Mouse (Mus musculus): ENCODE measurements around the gene Il20ra. TPM values are rescaled to one million over a fixed set of nuclear protein-coding genes. Genes with fewer than 3 reads are reported as not detected.
A peak's percentile ranks its signal among the peaks of the same experiment; 100 is the strongest.

Gene Il20ra
- total and polyA plus RNA-seq, 3 experiments: not detected

DNA sequence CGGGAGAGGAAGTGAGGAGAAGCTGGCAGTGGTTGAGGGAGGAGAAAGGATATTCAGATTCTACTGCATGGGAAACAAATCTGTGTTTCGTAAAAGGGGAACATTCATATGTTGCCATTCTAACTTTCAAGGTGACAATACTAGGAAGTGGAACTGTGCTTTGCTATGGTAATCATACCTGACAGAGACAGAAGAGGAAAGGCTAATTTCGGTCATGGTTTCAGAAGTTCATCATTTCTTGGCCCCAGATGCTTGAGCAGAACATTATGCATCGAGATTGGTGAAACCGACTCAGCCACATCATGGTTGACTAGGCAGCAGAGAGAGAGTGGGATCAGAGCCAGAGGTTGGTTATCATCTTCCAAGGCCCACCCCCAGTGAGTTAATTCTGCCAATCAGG lies 43.4 kb upstream of the Il20ra start:
- DNase-seq (ENCODE audit: extremely low read depth): peak; percentile 98
- no peak overlapping the region for H3K9ac ChIP-seq (ENCODE audit: insufficient read depth, low read depth)
- H3K27me3 ChIP-seq (replicated peaks): no peaks in the 10 kb centered on the region
- no peak overlapping the region for H3K4me3 ChIP-seq (replicated peaks in 1 of 3; ENCODE audit: low read depth in 2 of 3, low read length in 2 of 3, poor library complexity in 1 of 3)
- H3K4me1 ChIP-seq (ENCODE audit: control insufficient read depth in 1 of 2, insufficient read depth in 2 of 2): peaks cover 11 to 20% of the 10 kb centered on the region in 2 experiments
- peak overlapping the region; percentile 76; the same call in 1 of the 2 replicates for H3K4me2 ChIP-seq (ENCODE audit: insufficient read depth, low read depth, poor library complexity, severe bottlenecking)
- dilution Hi-C loops (cut with MboI; ENCODE audit: extremely low pct_ligation_motif_present, extremely low pct_unique_long_range_greater_than_20kb, low sequenced_read_pairs) (no loop called here), in situ Hi-C loops (cut with MboI; ENCODE audit: low pct_ligation_motif_present, low pct_unique_long_range_greater_than_20kb, low sequenced_read_pairs) (no loop called here)
- no peak overlapping the region for H3K27ac ChIP-seq (ENCODE audit: insufficient read depth, low read depth)
- TF ChIP-seq HCFC1 (IDR thresholded peaks at IDR 0.05; ENCODE audit: low read depth, low read length): peak; percentile 43; the same call in 1 of the 2 replicates
- no peak for TF ChIP-seq POLR2AphosphoS2 (IDR thresholded peaks at IDR 0.05; ENCODE audit: low read depth, low read length)
- TF ChIP-seq SIN3A (IDR thresholded peaks at IDR 0.05; ENCODE audit: low read length): peak; percentile 89
- TF ChIP-seq ZKSCAN1 (IDR thresholded peaks at IDR 0.05; ENCODE audit: borderline replicate concordance, low read depth, low read length): no peak
- peak; percentile 96 for TF ChIP-seq EP300 (IDR thresholded peaks at IDR 0.05; ENCODE audit: low read length)
- peak; percentile 89 for TF ChIP-seq MAFK (IDR thresholded peaks at IDR 0.05; ENCODE audit: insufficient replicate concordance, low read length)
- peak; percentile 30; the same call in 1 of the 2 replicates for TF ChIP-seq NRF1 (IDR thresholded peaks at IDR 0.05; ENCODE audit: low read depth, low read length)
- TF ChIP-seq BHLHE40 (IDR thresholded peaks at IDR 0.05; ENCODE audit: low read depth, low read length): peak; percentile 87
- TF ChIP-seq MEF2A (IDR thresholded peaks at IDR 0.05; ENCODE audit: borderline replicate concordance, low read depth, low read length): peak; percentile 99
- TF ChIP-seq RCOR1 (conservative IDR thresholded peaks at IDR 0.05; ENCODE audit: low read depth, low read length): peak; percentile 93
- peak; percentile 94 for TF ChIP-seq ETS1 (conservative IDR thresholded peaks at IDR 0.05; ENCODE audit: low read depth, low read length)
- TF ChIP-seq UBTF (IDR thresholded peaks at IDR 0.05; ENCODE audit: low read depth, low read length): no peak
- TF ChIP-seq MYC (IDR thresholded peaks at IDR 0.05; ENCODE audit: low read depth, low read length): peak; percentile 78
- peak; percentile 53 for TF ChIP-seq ZMIZ1 (IDR thresholded peaks at IDR 0.05; ENCODE audit: low read depth, low read length)
- TF ChIP-seq TBP (conservative IDR thresholded peaks at IDR 0.05; ENCODE audit: low read depth, low read length): 0 out of 2 replicates have a peak, but pooled peaks have one; percentile 31
- TF ChIP-seq JUN (IDR thresholded peaks at IDR 0.05; ENCODE audit: insufficient read depth, low read depth, low read length): peak; percentile 88
- peak; percentile 86 for TF ChIP-seq CHD2 (IDR thresholded peaks at IDR 0.05; ENCODE audit: low read length)
- peak; percentile 87 for TF ChIP-seq JUND (conservative IDR thresholded peaks at IDR 0.05; ENCODE audit: low read depth, low read length)
- no peak for TF ChIP-seq KAT2A (IDR thresholded peaks at IDR 0.05; ENCODE audit: insufficient replicate concordance, low read length)
- TF ChIP-seq MAX (IDR thresholded peaks at IDR 0.05; ENCODE audit: low read length): no peak; the same call in none of the 2 replicates
- no peak for TF ChIP-seq E2F4 (IDR thresholded peaks at IDR 0.05; ENCODE audit: insufficient replicate concordance, low read depth, low read length)
- peak; percentile 50; the same call in 1 of the 2 replicates for TF ChIP-seq MAZ (IDR thresholded peaks at IDR 0.05; ENCODE audit: low read depth, low read length)
- peak; percentile 96 for TF ChIP-seq IRF4 (IDR thresholded peaks at IDR 0.05; ENCODE audit: low read depth, low read length)
- TF ChIP-seq ELF1 (IDR thresholded peaks at IDR 0.05; ENCODE audit: low read depth, low read length): peak; percentile 78
- no peak for TF ChIP-seq CHD1 (IDR thresholded peaks at IDR 0.05; ENCODE audit: low read depth, low read length)
- peak; percentile 31; the same call in 1 of the 2 replicates for TF ChIP-seq ZNF384 (IDR thresholded peaks at IDR 0.05; ENCODE audit: low read depth, low read length)
- TF ChIP-seq TCF12 (IDR thresholded peaks at IDR 0.05; ENCODE audit: low read depth, low read length): peak; percentile 95
- H3K36me3 ChIP-seq (replicated peaks in 1 of 2; ENCODE audit: control insufficient read depth in 1 of 2, insufficient read depth in 1 of 2, low read length in 1 of 2): no peaks in the 10 kb centered on the region
- no peaks in the 10 kb centered on the region for H3K79me2 ChIP-seq (replicated peaks; ENCODE audit: control insufficient read depth, extremely low read depth, insufficient read depth, poor library complexity, severe bottlenecking)
- no peaks in the 10 kb centered on the region for H3K9me3 ChIP-seq (replicated peaks; ENCODE audit: low read length)

Measured in CH12.LX (cell line).